Mouse (Mus musculus): ENCODE measurements around the gene Alb. TPM values are rescaled to one million over a fixed set of nuclear protein-coding genes. Genes with fewer than 3 reads are reported as not detected.

Alb gene
- total and polyA plus RNA-seq, 3 experiments: not detected

DNA sequence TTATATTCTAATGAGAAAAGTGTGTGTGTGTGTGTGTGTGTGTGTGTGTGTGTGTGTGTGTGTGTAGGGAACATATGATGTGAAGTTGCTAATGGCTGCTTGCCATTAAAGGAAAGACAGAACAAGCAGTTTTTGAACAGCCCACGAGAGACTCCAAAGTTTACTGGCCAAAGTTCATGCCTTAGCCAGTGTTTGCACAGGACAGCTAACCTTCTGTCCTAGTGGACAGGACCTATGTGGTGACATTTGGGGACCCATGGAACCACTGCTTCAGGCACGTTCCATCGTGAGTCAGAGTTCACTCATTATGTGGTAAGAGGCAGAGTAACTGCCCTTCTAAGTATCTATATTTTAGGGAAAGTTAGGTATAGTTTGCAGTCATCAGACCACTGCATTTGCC, 13.1 kb upstream of the Alb start:
- Histone ChIP-seq H3K36me3 (ENCODE audit: control insufficient read depth in 1 of 2, insufficient read depth in 2 of 2, low read length in 2 of 2) (no peaks in the 10 kb centered on the region), H3K4me3 (ENCODE audit: control insufficient read depth in 1 of 2, insufficient read depth in 1 of 2, low read depth in 2 of 2, low read length in 2 of 2) (no peak overlapping the region), H3K9ac (ENCODE audit: control insufficient read depth, low read depth, low read length, poor library complexity, severe bottlenecking) (no peak overlapping the region)

DNA sequence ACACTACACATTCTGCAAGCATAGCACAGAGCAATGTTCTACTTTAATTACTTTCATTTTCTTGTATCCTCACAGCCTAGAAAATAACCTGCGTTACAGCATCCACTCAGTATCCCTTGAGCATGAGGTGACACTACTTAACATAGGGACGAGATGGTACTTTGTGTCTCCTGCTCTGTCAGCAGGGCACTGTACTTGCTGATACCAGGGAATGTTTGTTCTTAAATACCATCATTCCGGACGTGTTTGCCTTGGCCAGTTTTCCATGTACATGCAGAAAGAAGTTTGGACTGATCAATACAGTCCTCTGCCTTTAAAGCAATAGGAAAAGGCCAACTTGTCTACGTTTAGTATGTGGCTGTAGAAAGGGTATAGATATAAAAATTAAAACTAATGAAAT, 10.7 kb upstream of the Alb start:
- DNase-seq (ENCODE audit: low read depth, low spot score): no peak
- no peak overlapping the region for H3K9ac ChIP-seq (ENCODE audit: control insufficient read depth, low read depth, low read length, poor library complexity, severe bottlenecking)
- H3K27ac ChIP-seq (ENCODE audit: control insufficient read depth, low read depth, low read length): no peak overlapping the region

More for the DNA sequence above, 13.1 kb upstream of the Alb start:
- no peaks in the 10 kb centered on the region for H3K4me1 ChIP-seq (ENCODE audit: control insufficient read depth in 1 of 2, insufficient read depth in 2 of 2, low read length in 2 of 2)
- no peak for TF ChIP-seq MYB (IDR thresholded peaks at IDR 0.05; ENCODE audit: low read depth, low read length)
- no peak for TF ChIP-seq USF2 (IDR thresholded peaks at IDR 0.05; ENCODE audit: borderline replicate concordance in 1 of 2, insufficient read depth in 1 of 2, low read depth in 1 of 2, low read length in 2 of 2)
- no peak for TF ChIP-seq E2F4 (IDR thresholded peaks at IDR 0.05; ENCODE audit: borderline replicate concordance, low read depth, low read length)
- no peak for TF ChIP-seq TCF12 (IDR thresholded peaks at IDR 0.05; ENCODE audit: low read depth, low read length)
- no peak for TF ChIP-seq GABPA (IDR thresholded peaks at IDR 0.05; ENCODE audit: low read depth, low read length)
- TF ChIP-seq MEF2A (IDR thresholded peaks at IDR 0.05; ENCODE audit: extremely low read depth, insufficient replicate concordance, low read depth, low read length, poor library complexity, severe bottlenecking): no peak
- no peak for TF ChIP-seq ELF1 (IDR thresholded peaks at IDR 0.05; ENCODE audit: low read depth, low read length)
- TF ChIP-seq ZMIZ1 (IDR thresholded peaks at IDR 0.05; ENCODE audit: low read depth, low read length): no peak
- no peak for TF ChIP-seq ZKSCAN1 (IDR thresholded peaks at IDR 0.05; ENCODE audit: low read depth, low read length)
- no peak for TF ChIP-seq BHLHE40 (IDR thresholded peaks at IDR 0.05; ENCODE audit: borderline replicate concordance, low read depth, low read length)
- no peak overlapping the region for H3K27ac ChIP-seq (ENCODE audit: control insufficient read depth, low read depth, low read length)
- no peaks in the 10 kb centered on the region for H3K9me3 ChIP-seq (replicated peaks; ENCODE audit: insufficient read depth, low read length)
- H3K79me2 ChIP-seq (ENCODE audit: control insufficient read depth, insufficient read depth, low read length, poor library complexity): no peaks in the 10 kb centered on the region
- peaks cover 0 to 4% of the 10 kb centered on the region in 2 experiments; a peak in 3 of 4 replicates for H3K27me3 ChIP-seq (ENCODE audit: control insufficient read depth in 1 of 2, insufficient read depth in 2 of 2, low read length in 2 of 2)
- no peak for DNase-seq (ENCODE audit: low read depth, low spot score)

DNA sequence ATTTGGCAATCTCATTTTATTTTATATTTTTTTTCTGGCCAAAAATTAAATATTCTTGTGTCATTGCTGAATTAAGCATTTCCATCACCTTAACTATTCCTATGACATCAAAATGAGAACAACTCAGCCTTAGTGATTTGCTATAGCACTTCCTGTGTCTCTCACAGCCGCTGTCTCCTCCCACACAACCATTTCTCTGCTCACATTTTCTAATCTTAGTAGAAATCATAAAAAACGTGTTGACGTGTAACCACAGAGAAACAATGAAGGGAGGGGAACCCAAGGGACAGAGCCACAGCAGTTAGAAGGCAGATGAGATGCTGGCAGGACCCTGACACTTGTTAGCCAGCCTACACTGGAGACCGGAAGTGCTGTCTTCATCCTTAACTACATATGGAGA, 8.0 kb upstream of the Alb start:
- DNase-seq (ENCODE audit: low read depth, low spot score): no peak

More for the DNA sequence above, 10.7 kb upstream of the Alb start:
- peaks cover 0 to 4% of the 10 kb centered on the region in 2 experiments; a peak in 1 of 4 replicates for H3K27me3 ChIP-seq (ENCODE audit: control insufficient read depth in 1 of 2, insufficient read depth in 2 of 2, low read length in 2 of 2)
- H3K4me1 ChIP-seq (ENCODE audit: control insufficient read depth in 1 of 2, insufficient read depth in 2 of 2, low read length in 2 of 2): no peaks in the 10 kb centered on the region
- H3K9me3 ChIP-seq (replicated peaks; ENCODE audit: insufficient read depth, low read length): no peaks in the 10 kb centered on the region
- H3K4me3 ChIP-seq (ENCODE audit: control insufficient read depth in 1 of 2, insufficient read depth in 1 of 2, low read depth in 2 of 2, low read length in 2 of 2): no peak overlapping the region
- H3K36me3 ChIP-seq (ENCODE audit: control insufficient read depth in 1 of 2, insufficient read depth in 2 of 2, low read length in 2 of 2): no peaks in the 10 kb centered on the region
- no peaks in the 10 kb centered on the region for H3K79me2 ChIP-seq (ENCODE audit: control insufficient read depth, insufficient read depth, low read length, poor library complexity)
- TF ChIP-seq POLR2AphosphoS2 (IDR thresholded peaks at IDR 0.05; ENCODE audit: low read length) (no peak), MXI1 (IDR thresholded peaks at IDR 0.05; ENCODE audit: low read depth, low read length) (no peak)

More for the DNA sequence above, 8.0 kb upstream of the Alb start:
- Histone ChIP-seq H3K9me3 (replicated peaks; ENCODE audit: insufficient read depth, low read length) (no peaks in the 10 kb centered on the region), H3K4me1 (ENCODE audit: control insufficient read depth in 1 of 2, insufficient read depth in 2 of 2, low read length in 2 of 2) (no peaks in the 10 kb centered on the region), H3K27me3 (ENCODE audit: control insufficient read depth in 1 of 2, insufficient read depth in 2 of 2, low read length in 2 of 2) (0 out of 4 replicates have a peak, but pooled peaks cover 0 to 2% of the 10 kb centered on the region in 2 experiments), H3K27ac (ENCODE audit: control insufficient read depth, low read depth, low read length) (no peak overlapping the region), H3K36me3 (ENCODE audit: control insufficient read depth in 1 of 2, insufficient read depth in 2 of 2, low read length in 2 of 2) (no peaks in the 10 kb centered on the region), H3K79me2 (ENCODE audit: control insufficient read depth, insufficient read depth, low read length, poor library complexity) (no peaks in the 10 kb centered on the region), H3K9ac (ENCODE audit: control insufficient read depth, low read depth, low read length, poor library complexity, severe bottlenecking) (no peak overlapping the region), H3K4me3 (ENCODE audit: control insufficient read depth in 1 of 2, insufficient read depth in 1 of 2, low read depth in 2 of 2, low read length in 2 of 2) (no peak overlapping the region)
- no peak for TF ChIP-seq ZC3H11A (IDR thresholded peaks at IDR 0.05; ENCODE audit: low read depth, low read length)
- no peak for TF ChIP-seq CHD1 (IDR thresholded peaks at IDR 0.05; ENCODE audit: low read depth, low read length)
- no peak for TF ChIP-seq ZNF384 (IDR thresholded peaks at IDR 0.05; ENCODE audit: low read depth, low read length)

Measured in MEL (cell line).